Mouse (Mus musculus): ENCODE data around the gene Tmem86a. TPM values are rescaled to one million over a fixed set of nuclear protein-coding genes. Genes with fewer than 3 reads are reported as not detected.

The Tmem86a gene
- polyA plus RNA-seq, 1 experiment, result 66.5 TPM

DNA sequence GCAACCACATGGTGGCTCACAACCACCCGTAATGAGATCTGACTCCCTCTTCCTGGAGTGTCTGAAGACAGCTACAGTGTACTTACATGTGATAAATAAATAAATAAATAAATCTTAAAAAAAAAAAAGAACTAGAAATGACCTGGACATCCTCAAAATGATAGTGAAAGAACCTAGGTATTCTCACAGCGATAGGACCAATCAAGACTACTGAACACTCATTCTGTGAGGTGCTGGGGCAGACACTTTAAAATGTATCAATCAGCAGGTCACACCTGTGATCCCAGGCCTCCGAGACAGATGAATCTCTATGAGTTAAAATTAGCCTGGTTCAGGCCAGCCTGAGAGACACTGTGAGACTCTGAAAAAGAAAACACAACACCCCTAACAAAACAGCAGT lies 33.8 kb upstream of the Tmem86a start:
- Histone ChIP-seq H3K27me3 (ENCODE audit: control insufficient read depth, insufficient read depth, low read length) (no peaks in the 10 kb centered on the region), H3K4me3 (ENCODE audit: control insufficient read depth, insufficient read depth, low read length) (no peak overlapping the region), H3K36me3 (ENCODE audit: control insufficient read depth, insufficient read depth, low read length) (no peaks in the 10 kb centered on the region), H3K4me1 (replicated peaks; ENCODE audit: control insufficient read depth, insufficient read depth, low read length) (peaks cover 15% of the 10 kb centered on the region), H3K27ac (ENCODE audit: control insufficient read depth, insufficient read depth, low read length) (no peak overlapping the region)
- TF ChIP-seq POLR2A (IDR thresholded peaks at IDR 0.05; ENCODE audit: control insufficient read depth, extremely low read depth, insufficient read depth, low read length, poor library complexity), result no peak
- TF ChIP-seq CTCF (IDR thresholded peaks at IDR 0.05; ENCODE audit: borderline replicate concordance, control insufficient read depth, extremely low read depth, insufficient read depth, low read length, poor library complexity), result no peak
- no peak for DNase-seq
- WGBS, result 94% methylated on average over 3 of the region's 3 CpGs

DNA sequence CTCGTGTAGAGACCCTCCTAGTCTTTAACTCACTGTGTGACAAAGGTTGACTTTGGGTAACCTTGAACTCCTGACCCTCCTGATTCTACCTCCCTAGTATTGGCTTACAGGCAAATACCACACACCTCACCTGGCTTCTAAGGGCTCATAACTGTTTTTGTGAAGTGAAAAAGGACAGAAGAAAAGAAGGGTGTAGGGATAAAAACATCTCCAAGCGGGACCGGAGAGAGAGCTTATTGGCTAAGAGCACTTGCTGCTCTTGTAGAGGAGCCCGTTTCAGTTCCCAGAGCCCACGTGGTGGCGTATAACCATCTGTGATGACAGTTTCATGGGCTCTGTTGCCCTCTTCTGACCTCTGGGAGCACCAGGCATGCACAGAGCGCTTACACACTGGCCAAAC lies 33.3 kb upstream of the Tmem86a start:
- Histone ChIP-seq H3K27ac (ENCODE audit: control insufficient read depth, insufficient read depth, low read length) (no peak overlapping the region), H3K4me3 (ENCODE audit: control insufficient read depth, insufficient read depth, low read length) (no peak overlapping the region), H3K4me1 (replicated peaks; ENCODE audit: control insufficient read depth, insufficient read depth, low read length) (peaks cover 15% of the 10 kb centered on the region), H3K27me3 (ENCODE audit: control insufficient read depth, insufficient read depth, low read length) (no peaks in the 10 kb centered on the region), H3K36me3 (ENCODE audit: control insufficient read depth, insufficient read depth, low read length) (no peaks in the 10 kb centered on the region)
- WGBS, result 89% methylated on average over 7 of the region's 7 CpGs
- DNase-seq, result no peak
- TF ChIP-seq POLR2A (IDR thresholded peaks at IDR 0.05; ENCODE audit: control insufficient read depth, extremely low read depth, insufficient read depth, low read length, poor library complexity) (no peak), CTCF (IDR thresholded peaks at IDR 0.05; ENCODE audit: borderline replicate concordance, control insufficient read depth, extremely low read depth, insufficient read depth, low read length, poor library complexity) (no peak)

DNA sequence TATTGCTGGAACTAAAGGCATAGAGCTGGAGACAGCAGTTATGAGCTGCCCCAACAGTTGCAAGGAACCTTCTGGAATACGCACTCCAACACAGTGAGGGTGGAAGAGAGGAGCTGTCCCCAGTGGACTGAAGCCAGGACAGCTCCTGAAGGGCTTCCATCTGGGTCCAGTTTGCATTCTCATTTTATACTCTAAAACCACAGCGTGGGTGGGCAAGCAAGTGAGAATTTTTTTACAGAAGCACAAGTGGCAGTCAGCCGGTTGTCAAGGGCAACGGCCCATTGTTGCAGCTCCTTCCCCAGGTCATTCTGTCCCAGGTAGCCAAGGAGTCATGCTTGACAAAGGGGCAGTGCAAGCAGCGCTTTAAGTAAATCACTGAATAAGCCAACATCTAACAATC lies 30.8 kb upstream of the Tmem86a start:
- Histone ChIP-seq H3K4me3 (ENCODE audit: control insufficient read depth, insufficient read depth, low read length) (no peak overlapping the region), H3K36me3 (ENCODE audit: control insufficient read depth, insufficient read depth, low read length) (no peaks in the 10 kb centered on the region), H3K4me1 (replicated peaks; ENCODE audit: control insufficient read depth, insufficient read depth, low read length) (peaks cover 8% of the 10 kb centered on the region), H3K27me3 (ENCODE audit: control insufficient read depth, insufficient read depth, low read length) (no peaks in the 10 kb centered on the region), H3K27ac (ENCODE audit: control insufficient read depth, insufficient read depth, low read length) (no peak overlapping the region)
- WGBS, result 88% methylated on average over 5 of the region's 5 CpGs
- TF ChIP-seq CTCF (IDR thresholded peaks at IDR 0.05; ENCODE audit: borderline replicate concordance, control insufficient read depth, extremely low read depth, insufficient read depth, low read length, poor library complexity), result no peak
- TF ChIP-seq POLR2A (IDR thresholded peaks at IDR 0.05; ENCODE audit: control insufficient read depth, extremely low read depth, insufficient read depth, low read length, poor library complexity), result no peak
- DNase-seq, result no peak

DNA sequence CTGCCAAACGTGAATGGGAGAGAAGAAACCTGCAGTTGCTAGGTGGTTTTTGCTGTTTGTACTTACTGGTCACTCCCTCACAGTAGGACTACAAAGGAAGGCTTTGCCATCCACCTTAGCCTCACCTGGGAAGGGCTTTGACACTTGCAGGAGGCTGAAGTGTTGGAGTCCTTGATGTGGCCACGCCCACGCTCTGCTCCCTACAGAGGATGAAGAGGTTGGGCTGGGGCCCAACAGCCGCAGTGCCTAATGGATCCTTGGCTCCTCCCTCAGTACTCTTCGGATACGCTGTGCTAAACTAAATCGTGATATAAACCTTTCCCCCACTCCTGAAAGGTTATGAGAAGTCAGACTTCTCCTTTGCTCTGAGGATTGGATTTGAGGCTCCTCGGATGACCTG lies 29.4 kb upstream of the Tmem86a start:
- TF ChIP-seq POLR2A (IDR thresholded peaks at IDR 0.05; ENCODE audit: control insufficient read depth, extremely low read depth, insufficient read depth, low read length, poor library complexity) (no peak), CTCF (IDR thresholded peaks at IDR 0.05; ENCODE audit: borderline replicate concordance, control insufficient read depth, extremely low read depth, insufficient read depth, low read length, poor library complexity) (no peak)
- Histone ChIP-seq H3K27me3 (ENCODE audit: control insufficient read depth, insufficient read depth, low read length) (no peaks in the 10 kb centered on the region), H3K36me3 (ENCODE audit: control insufficient read depth, insufficient read depth, low read length) (no peaks in the 10 kb centered on the region), H3K4me1 (replicated peaks; ENCODE audit: control insufficient read depth, insufficient read depth, low read length) (no peaks in the 10 kb centered on the region; the same call in 1 of the 2 replicates), H3K4me3 (ENCODE audit: control insufficient read depth, insufficient read depth, low read length) (no peak overlapping the region), H3K27ac (ENCODE audit: control insufficient read depth, insufficient read depth, low read length) (no peak overlapping the region)
- DNase-seq, result no peak
- WGBS, result 79% methylated on average over 8 of the region's 8 CpGs

DNA sequence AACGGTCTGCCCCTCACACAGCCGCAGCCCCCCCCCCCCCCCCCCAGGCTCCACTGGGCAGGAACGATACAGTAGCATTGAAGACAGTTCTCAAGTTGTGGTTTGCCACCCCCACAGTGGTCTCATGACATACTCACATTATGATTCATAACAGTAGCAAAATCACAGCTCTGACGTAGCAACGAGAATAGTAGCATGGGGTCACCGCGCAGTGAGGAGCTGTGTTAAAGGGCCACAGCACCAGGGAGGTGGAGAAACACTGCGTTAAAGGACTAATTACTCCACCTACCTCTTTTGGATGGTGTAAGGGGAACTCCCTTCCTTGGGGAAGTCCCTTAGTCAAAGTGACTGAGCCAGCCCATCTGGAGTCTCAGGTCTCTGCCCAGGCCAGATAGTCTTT lies 27.9 kb upstream of the Tmem86a start:
- DNase-seq, result no peak
- Histone ChIP-seq H3K36me3 (ENCODE audit: control insufficient read depth, insufficient read depth, low read length) (no peaks in the 10 kb centered on the region), H3K4me3 (ENCODE audit: control insufficient read depth, insufficient read depth, low read length) (no peak overlapping the region), H3K4me1 (replicated peaks; ENCODE audit: control insufficient read depth, insufficient read depth, low read length) (no peaks in the 10 kb centered on the region; the same call in 1 of the 2 replicates), H3K27ac (ENCODE audit: control insufficient read depth, insufficient read depth, low read length) (no peak overlapping the region), H3K27me3 (ENCODE audit: control insufficient read depth, insufficient read depth, low read length) (no peaks in the 10 kb centered on the region)
- TF ChIP-seq CTCF (IDR thresholded peaks at IDR 0.05; ENCODE audit: borderline replicate concordance, control insufficient read depth, extremely low read depth, insufficient read depth, low read length, poor library complexity) (no peak), POLR2A (IDR thresholded peaks at IDR 0.05; ENCODE audit: control insufficient read depth, extremely low read depth, insufficient read depth, low read length, poor library complexity) (no peak)
- WGBS, result 7% methylated on average over 8 of the region's 8 CpGs

DNA sequence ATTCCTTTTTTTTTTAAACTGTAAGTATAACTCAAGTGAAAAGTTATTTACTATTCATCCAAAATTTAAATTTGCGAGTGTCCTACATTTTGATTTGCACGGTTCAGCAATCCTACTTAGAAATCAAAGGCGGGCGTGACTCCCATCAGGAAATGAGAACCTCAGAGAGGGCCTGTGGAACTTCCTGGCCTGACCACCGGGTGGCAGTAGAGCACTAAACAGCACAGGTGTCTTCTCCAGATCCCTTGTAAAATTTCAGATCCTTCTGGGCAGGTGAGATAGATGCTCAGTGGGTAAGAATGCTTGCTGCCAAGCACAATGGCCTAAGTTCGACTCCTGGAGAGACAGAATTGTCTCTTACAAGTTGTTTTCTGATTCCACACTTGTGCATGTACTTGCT lies 26.9 kb upstream of the Tmem86a start:
- H3K4me1 ChIP-seq (replicated peaks; ENCODE audit: control insufficient read depth, insufficient read depth, low read length), result no peaks in the 10 kb centered on the region; the same call in 1 of the 2 replicates
- no peaks in the 10 kb centered on the region for H3K27me3 ChIP-seq (ENCODE audit: control insufficient read depth, insufficient read depth, low read length)
- peak; percentile 87 for DNase-seq
- no peaks in the 10 kb centered on the region for H3K36me3 ChIP-seq (ENCODE audit: control insufficient read depth, insufficient read depth, low read length)
- TF ChIP-seq CTCF (IDR thresholded peaks at IDR 0.05; ENCODE audit: borderline replicate concordance, control insufficient read depth, extremely low read depth, insufficient read depth, low read length, poor library complexity), result peak; percentile 66; the same call in 1 of the 2 replicates
- no peak for TF ChIP-seq POLR2A (IDR thresholded peaks at IDR 0.05; ENCODE audit: control insufficient read depth, extremely low read depth, insufficient read depth, low read length, poor library complexity)
- H3K4me3 ChIP-seq (ENCODE audit: control insufficient read depth, insufficient read depth, low read length), result no peak overlapping the region
- WGBS, result 10% methylated on average over 6 of the region's 6 CpGs
- H3K27ac ChIP-seq (ENCODE audit: control insufficient read depth, insufficient read depth, low read length), result no peak overlapping the region

DNA sequence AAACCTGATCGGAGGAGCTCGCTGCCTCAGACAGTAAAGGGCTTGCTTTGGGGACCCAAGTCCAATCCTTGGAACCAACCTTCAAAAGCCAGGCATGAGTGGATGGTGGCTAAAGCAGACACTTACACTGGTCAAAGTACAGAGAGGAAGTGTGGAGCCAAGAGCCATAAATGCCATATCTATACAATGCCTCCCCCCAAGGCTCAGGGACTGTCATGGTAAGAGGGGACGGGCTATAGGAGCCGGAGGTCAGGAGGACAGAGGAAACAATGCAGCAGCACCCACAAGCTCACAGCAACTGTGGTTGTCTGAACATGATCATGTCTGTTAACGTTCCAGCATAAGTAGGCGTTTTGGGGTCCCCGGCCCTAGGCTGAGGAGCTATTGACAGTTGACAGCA lies 25.9 kb upstream of the Tmem86a start:
- TF ChIP-seq POLR2A (IDR thresholded peaks at IDR 0.05; ENCODE audit: control insufficient read depth, extremely low read depth, insufficient read depth, low read length, poor library complexity) (no peak), CTCF (IDR thresholded peaks at IDR 0.05; ENCODE audit: borderline replicate concordance, control insufficient read depth, extremely low read depth, insufficient read depth, low read length, poor library complexity) (no peak)
- 99% methylated on average over 7 of the region's 7 CpGs for WGBS
- no peaks in the 10 kb centered on the region for H3K36me3 ChIP-seq (ENCODE audit: control insufficient read depth, insufficient read depth, low read length)

More for the DNA sequence above, 25.9 kb upstream of the Tmem86a start:
- H3K27ac ChIP-seq (ENCODE audit: control insufficient read depth, insufficient read depth, low read length), result no peak overlapping the region
- no peaks in the 10 kb centered on the region; the same call in 1 of the 2 replicates for H3K4me1 ChIP-seq (replicated peaks; ENCODE audit: control insufficient read depth, insufficient read depth, low read length)
- H3K27me3 ChIP-seq (ENCODE audit: control insufficient read depth, insufficient read depth, low read length), result no peaks in the 10 kb centered on the region
- H3K4me3 ChIP-seq (ENCODE audit: control insufficient read depth, insufficient read depth, low read length), result no peak overlapping the region
- no peak for DNase-seq
